Mouse (Mus musculus) R1 (cell line): ENCODE data around the gene Trdmt1.

Experiments
- DNase-seq: peaks from one replicate; pipeline ENCODE4 v3.0.0-alpha.2; 2018; ENCODE audit warnings: low read depth, low spot score

The Trdmt1 gene

GRCm38 (mm10) chr2:13557145-13558030 lies 12.9 kb upstream of the Trdmt1 start:
- DNase-seq = no peak

DNA sequence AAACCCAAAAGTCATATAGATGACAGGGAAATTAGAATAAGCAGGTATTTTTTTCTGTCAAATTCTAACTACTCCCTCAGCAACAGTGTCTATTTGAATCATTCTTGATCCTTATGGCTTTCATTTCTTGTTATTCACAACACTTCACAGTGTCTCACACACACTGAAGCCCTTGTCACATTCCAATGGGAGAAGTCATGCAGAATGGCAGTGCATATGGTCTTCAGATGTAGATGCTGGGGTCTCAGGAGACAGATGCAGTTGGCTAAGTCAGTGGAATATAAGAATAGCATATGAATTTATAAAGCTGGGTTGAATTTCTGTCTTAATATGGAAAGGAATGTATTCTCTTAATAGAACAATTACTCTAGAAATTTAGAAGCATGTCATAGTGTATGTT lies 11.8 kb upstream of the Trdmt1 start:
- DNase-seq = no peak

- DNase-seq = peak; percentile 55
Measured at GRCm38 (mm10) chr2:13553966-13554365, 9.5 kb upstream of the Trdmt1 start.

- no peak for DNase-seq
Measured at GRCm38 (mm10) chr2:13548749-13549148, 4.3 kb upstream of the Trdmt1 start.

DNA sequence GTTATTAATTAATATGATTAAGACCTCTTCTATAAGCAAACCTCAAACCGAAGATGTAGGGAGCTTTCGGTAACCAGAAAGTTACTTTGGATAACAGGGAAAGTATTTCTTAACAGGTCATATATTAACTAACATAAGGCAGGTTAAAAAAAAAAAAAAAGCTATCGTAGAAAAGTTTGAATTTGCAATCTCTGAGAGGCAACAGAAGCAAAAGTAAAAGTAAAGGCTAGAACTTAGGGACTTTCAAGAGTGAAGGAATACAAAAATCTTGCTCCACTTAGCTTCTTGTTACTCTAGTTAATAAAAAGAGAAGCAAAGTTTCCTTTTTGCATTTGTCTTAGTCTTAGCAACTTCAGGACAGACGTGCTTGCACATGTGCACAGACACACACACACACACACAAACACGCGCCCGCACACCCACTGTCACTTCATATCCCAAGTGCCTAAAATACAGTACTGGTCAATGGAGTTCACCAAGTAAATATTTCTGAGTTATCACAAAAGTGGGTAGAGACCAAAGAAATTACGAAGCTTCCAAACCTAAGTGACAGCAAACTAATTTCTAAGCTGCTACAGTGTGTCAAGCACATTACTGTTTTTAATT lies 846 bp downstream of the Trdmt1 start:
- no peak for DNase-seq

DNA sequence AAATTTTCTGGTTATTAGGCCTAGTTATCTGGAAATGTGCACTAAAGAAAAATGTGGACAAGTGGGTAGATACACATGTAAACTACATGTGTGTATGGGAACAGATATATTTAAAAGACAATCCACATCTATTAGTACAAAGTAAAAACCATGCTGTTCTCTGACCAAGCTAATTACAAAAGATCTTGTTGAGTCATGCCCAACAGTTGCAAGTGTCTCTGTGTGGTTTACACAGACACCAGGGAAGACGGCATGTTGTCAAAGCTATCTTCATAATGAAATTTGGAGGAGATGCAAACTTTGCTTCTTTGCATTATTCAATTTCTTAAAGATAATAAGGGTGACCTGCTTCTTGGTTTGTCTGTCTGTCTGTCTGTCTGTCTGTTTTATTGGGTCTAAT lies 4.6 kb downstream of the Trdmt1 start:
- no peak for DNase-seq

GRCm38 (mm10) chr2:13538704-13539377 lies 5.6 kb downstream of the Trdmt1 start:
- no peak for DNase-seq

DNA sequence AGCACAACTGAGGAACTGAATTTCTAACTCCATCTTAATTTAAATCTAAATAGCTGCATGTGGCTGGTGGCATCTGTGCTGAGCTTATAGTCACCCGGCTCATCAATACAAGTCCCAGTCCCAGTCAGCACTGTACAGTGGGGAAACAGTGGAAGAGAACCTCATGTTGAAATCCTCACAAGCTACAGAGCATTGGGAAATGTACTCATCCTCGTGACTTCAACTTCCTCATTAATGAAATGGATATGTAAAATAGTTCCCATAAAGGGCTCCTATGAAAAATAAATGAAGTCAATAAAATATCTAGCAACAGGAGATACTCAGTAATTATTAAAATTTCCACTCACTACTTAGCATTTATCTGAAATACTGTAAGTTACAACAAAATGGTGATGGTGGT lies 6.2 kb downstream of the Trdmt1 start:
- DNase-seq = no peak

DNA sequence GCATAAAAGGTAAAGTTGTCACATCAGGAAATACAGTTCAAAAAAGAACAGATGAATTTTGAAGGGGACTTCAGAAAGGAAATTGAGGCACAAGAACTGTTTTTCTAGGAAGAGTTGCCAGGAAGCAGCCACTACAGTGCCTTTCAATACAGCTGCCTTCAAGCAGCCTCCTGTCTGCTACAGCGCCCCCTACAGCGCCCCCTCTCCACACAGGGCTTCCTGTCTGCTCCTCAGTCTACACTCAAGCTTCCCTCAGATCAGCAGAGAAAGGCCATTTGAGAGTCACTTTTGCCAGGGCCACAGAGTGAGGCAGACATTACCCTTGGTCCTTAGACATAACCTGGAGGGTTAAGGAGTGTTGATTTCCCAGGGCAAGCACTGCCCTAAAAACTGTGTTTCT lies 6.7 kb downstream of the Trdmt1 start:
- DNase-seq = peak; percentile 56

DNA sequence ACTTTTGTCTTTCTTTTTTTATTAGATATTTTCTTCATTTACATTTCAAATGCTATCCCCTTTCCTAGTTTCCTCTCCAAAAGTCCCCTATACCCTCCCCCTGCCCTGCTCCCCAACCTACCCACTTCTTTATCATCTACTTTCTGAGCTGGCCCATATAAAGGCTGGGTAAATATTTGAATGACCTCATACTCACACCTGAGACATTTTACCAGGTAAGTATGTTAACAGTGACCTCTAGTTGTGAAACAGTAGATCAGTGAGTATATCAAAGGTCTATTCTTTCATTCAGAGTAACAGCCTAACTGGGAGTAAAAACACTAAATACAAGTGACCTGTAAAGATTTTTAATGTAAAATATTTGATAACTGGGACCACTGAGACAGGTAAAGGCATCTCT lies 7.7 kb downstream of the Trdmt1 start:
- no peak for DNase-seq

GRCm38 (mm10) chr2:13530639-13531038 lies 13.8 kb downstream of the Trdmt1 start:
- no peak for DNase-seq

DNA sequence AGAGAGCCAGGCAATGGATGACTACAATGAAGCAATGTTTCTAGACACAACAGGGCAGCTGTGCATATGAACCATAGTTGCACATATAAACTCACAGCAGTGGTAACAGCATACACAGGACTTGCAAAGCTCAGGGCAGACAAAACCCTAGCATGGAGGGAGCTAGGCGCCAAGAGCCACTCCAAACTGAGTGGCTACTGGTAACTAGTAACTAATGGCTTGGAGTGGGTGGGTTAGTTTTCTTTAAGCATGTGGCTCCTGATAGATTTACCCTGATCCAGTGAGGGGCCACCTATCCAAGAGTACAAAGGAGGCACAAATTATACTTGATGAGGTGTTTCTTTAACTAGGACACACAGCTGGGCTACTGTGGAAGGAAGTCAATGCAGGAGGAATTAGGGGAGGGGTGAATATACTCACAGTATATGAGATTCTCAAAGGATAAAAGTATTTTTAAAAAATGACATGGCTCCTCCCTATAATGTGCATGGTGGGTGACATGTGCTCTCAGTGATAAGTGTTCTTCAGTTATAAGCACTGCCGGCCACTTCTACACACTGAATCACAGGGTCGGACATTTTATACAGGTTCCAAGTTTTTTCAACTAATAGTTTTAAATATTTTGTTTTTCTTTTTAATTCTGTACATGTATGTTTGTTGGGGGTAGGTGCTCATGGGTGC lies 15.1 kb downstream of the Trdmt1 start:
- no peak for DNase-seq

GRCm38 (mm10) chr2:13527531-13527930 lies 16.9 kb downstream of the Trdmt1 start:
- no peak for DNase-seq

- no peak for DNase-seq
Measured at GRCm38 (mm10) chr2:13527125-13527524, 17.3 kb downstream of the Trdmt1 start.

GRCm38 (mm10) chr2:13526205-13526604 lies 18.3 kb downstream of the Trdmt1 start:
- no peak for DNase-seq

DNA sequence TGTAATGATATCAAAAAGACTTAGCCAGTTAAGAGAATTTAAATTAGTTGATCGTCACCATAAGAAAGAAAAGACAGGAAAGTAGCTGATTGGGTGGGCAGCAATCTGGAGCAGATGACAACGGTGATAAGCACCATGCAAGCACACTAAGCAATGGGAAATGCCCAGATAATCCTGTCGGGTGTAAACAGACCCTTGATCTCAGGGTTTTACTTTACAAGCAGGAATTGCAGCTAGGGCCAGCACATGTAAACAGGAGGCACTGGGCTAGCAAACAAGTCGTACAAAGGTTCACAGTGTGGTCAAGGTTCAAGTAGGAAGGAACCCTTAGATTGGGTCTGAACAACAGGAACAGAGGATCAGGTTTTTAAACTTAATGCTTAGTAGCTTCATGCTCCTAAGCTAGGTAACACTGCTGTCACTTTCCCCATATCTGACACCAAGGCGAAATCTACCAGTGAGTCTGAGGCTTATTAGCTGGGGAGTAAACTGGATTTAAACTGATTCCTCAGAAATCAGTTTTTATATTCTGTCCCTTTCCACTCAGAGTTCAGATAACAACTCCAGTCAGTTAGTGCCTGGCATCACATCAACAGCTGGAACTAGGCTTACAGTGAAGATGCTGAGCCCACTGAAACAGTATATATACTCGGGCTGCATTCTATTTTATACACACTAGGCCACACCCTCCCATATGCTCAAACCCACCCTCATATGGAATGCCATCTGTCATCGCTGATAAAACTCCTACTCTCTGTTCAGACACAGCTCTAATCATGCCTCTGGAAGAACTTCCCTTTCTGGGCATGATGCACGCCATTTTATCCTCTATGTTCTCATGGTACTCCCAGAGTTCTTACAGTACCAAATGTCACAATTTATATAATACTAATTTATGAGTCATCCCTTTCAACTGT lies 20.7 kb downstream of the Trdmt1 start:
- no peak for DNase-seq

- no peak for DNase-seq
Measured at GRCm38 (mm10) chr2:13522106-13522505, 22.4 kb downstream of the Trdmt1 start.

DNA sequence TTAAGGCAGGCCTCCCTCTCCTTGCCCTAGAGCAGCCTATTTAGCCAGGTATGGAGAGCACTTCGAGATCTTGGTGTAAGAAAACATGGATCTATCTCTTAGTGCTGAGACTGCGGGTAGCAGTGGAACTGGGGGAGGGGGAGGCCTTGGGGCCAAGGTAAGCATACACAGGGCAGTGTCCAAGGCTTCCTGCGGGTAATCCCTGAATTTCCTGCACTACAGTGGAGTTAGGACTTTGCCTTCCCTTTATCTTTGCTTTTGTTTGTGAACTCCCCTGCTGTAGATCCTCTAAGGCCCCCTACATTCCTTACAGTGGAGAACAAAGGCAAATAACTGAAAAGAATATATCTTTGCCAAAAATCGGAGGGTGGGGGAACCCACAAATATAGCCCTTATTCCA lies 29.5 kb downstream of the Trdmt1 start:
- DNase-seq = no peak

- no peak for DNase-seq
Measured at GRCm38 (mm10) chr2:13502717-13503116, 41.8 kb downstream of the Trdmt1 start.

DNA sequence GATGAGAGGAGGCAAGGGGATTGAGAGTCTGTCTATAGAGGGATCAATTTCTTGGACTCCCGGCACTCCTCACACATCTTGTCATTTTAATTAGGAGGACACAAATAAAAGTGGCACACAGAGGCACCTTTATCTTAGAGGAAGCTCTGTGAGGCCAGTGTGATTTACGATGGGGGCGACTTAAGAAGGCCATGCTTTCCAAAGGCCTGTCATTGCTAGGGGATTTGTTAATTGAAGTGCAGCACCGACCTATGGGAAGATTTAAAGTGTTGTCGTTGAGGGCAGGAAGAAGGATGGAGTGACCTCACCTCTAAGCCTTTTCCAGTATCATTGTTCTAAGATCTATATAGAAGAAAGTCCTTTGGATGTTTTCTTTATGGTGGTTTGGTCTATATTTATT lies 42.9 kb downstream of the Trdmt1 start:
- no peak for DNase-seq
